Mouse (Mus musculus): ENCODE measurements around the gene P3h3. TPM values are rescaled to one million over a fixed set of nuclear protein-coding genes. Genes with fewer than 3 reads are reported as not detected.
"Not testable (repeated sequence)": the region's sequence is repeated elsewhere in the genome, so short reads cannot be mapped to it uniquely, and the experiment has no call there.

P3h3 gene
- polyA plus RNA-seq, 1 experiment: 26.8 TPM

GRCm38 (mm10) chr6:124812848-124813247, 44.7 kb downstream of the P3h3 start:
- no peak overlapping the region for H3K27ac ChIP-seq (ENCODE audit: control insufficient read depth, insufficient read depth, low read length)
- no peaks in the 10 kb centered on the region for H3K27me3 ChIP-seq (ENCODE audit: control insufficient read depth, insufficient read depth, low read length)
- H3K36me3 ChIP-seq (ENCODE audit: control insufficient read depth, insufficient read depth, low read length): peaks cover 7% of the 10 kb centered on the region; the same call in 1 of the 2 replicates
- 51% methylated on average over 9 of the region's 9 CpGs for WGBS
- H3K4me1 ChIP-seq (replicated peaks; ENCODE audit: control insufficient read depth, insufficient read depth, low read length): peaks cover 29% of the 10 kb centered on the region
- no peak for DNase-seq
- peak overlapping the region; percentile 60 for H3K4me3 ChIP-seq (ENCODE audit: control insufficient read depth, insufficient read depth, low read length)
- TF ChIP-seq POLR2A (IDR thresholded peaks at IDR 0.05; ENCODE audit: control insufficient read depth, extremely low read depth, insufficient read depth, low read length, poor library complexity): no peak
- no peak for TF ChIP-seq CTCF (IDR thresholded peaks at IDR 0.05; ENCODE audit: borderline replicate concordance, control insufficient read depth, extremely low read depth, insufficient read depth, low read length, poor library complexity)

DNA sequence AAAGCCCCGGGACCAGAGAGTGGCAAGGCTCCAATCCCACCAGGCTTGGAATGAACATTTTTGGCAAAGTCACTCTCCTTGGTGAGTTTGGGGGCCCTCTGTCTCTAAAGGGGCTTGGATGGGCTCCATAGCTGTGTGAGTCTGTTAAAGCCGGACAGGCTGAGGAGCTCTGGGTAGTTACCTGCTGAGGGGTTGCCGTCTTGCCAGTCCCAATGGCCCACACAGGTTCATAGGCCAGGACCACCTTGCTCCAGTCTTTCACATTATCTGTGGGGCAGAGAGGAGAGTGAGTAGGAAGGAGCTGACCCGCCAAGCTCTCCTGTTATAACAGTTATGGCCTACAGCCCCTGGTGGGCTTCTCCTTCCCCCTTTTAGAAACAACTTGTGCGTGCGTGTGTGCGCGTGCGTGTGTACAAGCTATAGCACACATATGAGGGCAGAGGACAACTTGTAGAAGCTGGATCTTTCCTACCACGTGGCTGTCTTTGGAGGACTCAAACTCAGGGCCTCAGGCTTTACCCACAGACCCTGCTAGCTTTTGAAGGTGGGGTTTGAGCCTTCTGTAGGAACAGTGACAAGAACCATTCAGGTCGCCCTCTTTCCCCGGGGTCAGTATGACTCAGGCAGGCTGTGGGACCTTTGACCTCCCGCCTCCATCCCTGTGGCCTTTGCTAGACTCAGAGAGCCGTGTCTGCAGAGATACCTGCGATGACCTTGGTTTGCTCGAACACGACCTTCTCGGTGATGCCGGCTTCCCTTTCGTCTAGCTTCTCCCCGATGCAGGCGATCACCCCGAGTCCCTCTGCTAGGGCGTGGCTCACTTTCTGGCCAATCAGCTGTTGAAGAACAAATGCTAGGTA, 45.6 kb downstream of the P3h3 start:
- 96% methylated on average over 24 of the region's 24 CpGs for WGBS
- Histone ChIP-seq H3K4me1 (replicated peaks; ENCODE audit: control insufficient read depth, insufficient read depth, low read length) (peaks cover 29% of the 10 kb centered on the region), H3K27me3 (ENCODE audit: control insufficient read depth, insufficient read depth, low read length) (no peaks in the 10 kb centered on the region), H3K4me3 (ENCODE audit: control insufficient read depth, insufficient read depth, low read length) (no peak overlapping the region), H3K36me3 (ENCODE audit: control insufficient read depth, insufficient read depth, low read length) (no peaks in the 10 kb centered on the region; the same call in 1 of the 2 replicates), H3K27ac (ENCODE audit: control insufficient read depth, insufficient read depth, low read length) (no peak overlapping the region)
- DNase-seq: no peak
- TF ChIP-seq CTCF (IDR thresholded peaks at IDR 0.05; ENCODE audit: borderline replicate concordance, control insufficient read depth, extremely low read depth, insufficient read depth, low read length, poor library complexity): no peak
- TF ChIP-seq POLR2A (IDR thresholded peaks at IDR 0.05; ENCODE audit: control insufficient read depth, extremely low read depth, insufficient read depth, low read length, poor library complexity): no peak

GRCm38 (mm10) chr6:124811403-124811665, 46.2 kb downstream of the P3h3 start:
- Histone ChIP-seq H3K27ac (ENCODE audit: control insufficient read depth, insufficient read depth, low read length) (no peak overlapping the region), H3K4me3 (ENCODE audit: control insufficient read depth, insufficient read depth, low read length) (no peak overlapping the region), H3K36me3 (ENCODE audit: control insufficient read depth, insufficient read depth, low read length) (no peaks in the 10 kb centered on the region), H3K27me3 (ENCODE audit: control insufficient read depth, insufficient read depth, low read length) (no peaks in the 10 kb centered on the region), H3K4me1 (replicated peaks; ENCODE audit: control insufficient read depth, insufficient read depth, low read length) (peaks cover 29% of the 10 kb centered on the region)
- DNase-seq: no peak
- TF ChIP-seq CTCF (IDR thresholded peaks at IDR 0.05; ENCODE audit: borderline replicate concordance, control insufficient read depth, extremely low read depth, insufficient read depth, low read length, poor library complexity) (no peak), POLR2A (IDR thresholded peaks at IDR 0.05; ENCODE audit: control insufficient read depth, extremely low read depth, insufficient read depth, low read length, poor library complexity) (no peak)
- 94% methylated on average over 4 of the region's 4 CpGs for WGBS

- not testable (repeated sequence) for H3K27me3 ChIP-seq (ENCODE audit: control insufficient read depth, insufficient read depth, low read length); DNase-seq; H3K36me3 ChIP-seq (ENCODE audit: control insufficient read depth, insufficient read depth, low read length); H3K4me3 ChIP-seq (ENCODE audit: control insufficient read depth, insufficient read depth, low read length); H3K27ac ChIP-seq (ENCODE audit: control insufficient read depth, insufficient read depth, low read length)
- H3K4me1 ChIP-seq (replicated peaks; ENCODE audit: control insufficient read depth, insufficient read depth, low read length): peaks cover 29% of the 10 kb centered on the region
- 94% methylated on average over 11 of the region's 11 CpGs for WGBS
These were observed 46.8 kb downstream of the P3h3 start for GRCm38 (mm10) chr6:124810566-124811402.

DNA sequence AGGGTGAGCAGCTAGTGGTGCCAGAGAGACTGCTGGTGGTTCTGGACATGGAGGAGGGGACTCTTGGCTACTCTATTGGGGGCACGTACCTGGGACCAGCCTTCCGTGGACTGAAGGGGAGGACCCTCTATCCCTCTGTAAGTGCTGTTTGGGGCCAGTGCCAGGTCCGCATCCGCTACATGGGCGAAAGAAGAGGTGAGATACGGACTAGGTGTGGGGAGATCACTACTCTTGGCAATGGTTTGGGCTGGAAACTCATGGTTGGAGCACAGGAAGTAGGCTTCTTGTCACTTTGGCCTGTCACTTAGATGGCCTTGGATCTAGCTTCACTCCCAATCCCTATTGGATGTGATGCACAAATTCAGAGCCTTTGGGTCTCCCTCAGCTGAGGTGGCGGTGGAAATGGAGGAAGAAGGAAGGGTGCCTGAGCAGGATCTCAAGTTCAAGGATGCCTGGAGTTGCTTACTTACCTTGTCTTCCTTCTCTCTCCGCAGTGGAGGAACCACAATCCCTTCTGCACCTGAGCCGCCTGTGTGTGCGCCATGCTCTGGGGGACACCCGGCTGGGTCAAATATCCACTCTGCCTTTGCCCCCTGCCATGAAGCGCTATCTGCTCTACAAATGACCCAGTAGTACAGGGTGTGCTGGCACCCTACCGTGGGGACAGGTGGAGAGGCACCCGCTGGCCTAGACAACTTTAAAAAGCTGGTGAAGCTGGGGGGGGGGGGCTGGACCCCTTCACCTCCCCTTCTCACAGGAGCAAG, 47.6 kb downstream of the P3h3 start:
- TF ChIP-seq CTCF (IDR thresholded peaks at IDR 0.05; ENCODE audit: borderline replicate concordance, control insufficient read depth, extremely low read depth, insufficient read depth, low read length, poor library complexity) (no peak), POLR2A (IDR thresholded peaks at IDR 0.05; ENCODE audit: control insufficient read depth, extremely low read depth, insufficient read depth, low read length, poor library complexity) (no peak)
- Histone ChIP-seq H3K27ac (ENCODE audit: control insufficient read depth, insufficient read depth, low read length) (no peak overlapping the region), H3K27me3 (ENCODE audit: control insufficient read depth, insufficient read depth, low read length) (no peaks in the 10 kb centered on the region), H3K4me1 (replicated peaks; ENCODE audit: control insufficient read depth, insufficient read depth, low read length) (peaks cover 33% of the 10 kb centered on the region), H3K36me3 (ENCODE audit: control insufficient read depth, insufficient read depth, low read length) (no peaks in the 10 kb centered on the region), H3K4me3 (ENCODE audit: control insufficient read depth, insufficient read depth, low read length) (peak overlapping the region; percentile 55; the same call in 1 of the 2 replicates)
- WGBS: 84% methylated on average over 14 of the region's 14 CpGs
- DNase-seq: no peak

DNA sequence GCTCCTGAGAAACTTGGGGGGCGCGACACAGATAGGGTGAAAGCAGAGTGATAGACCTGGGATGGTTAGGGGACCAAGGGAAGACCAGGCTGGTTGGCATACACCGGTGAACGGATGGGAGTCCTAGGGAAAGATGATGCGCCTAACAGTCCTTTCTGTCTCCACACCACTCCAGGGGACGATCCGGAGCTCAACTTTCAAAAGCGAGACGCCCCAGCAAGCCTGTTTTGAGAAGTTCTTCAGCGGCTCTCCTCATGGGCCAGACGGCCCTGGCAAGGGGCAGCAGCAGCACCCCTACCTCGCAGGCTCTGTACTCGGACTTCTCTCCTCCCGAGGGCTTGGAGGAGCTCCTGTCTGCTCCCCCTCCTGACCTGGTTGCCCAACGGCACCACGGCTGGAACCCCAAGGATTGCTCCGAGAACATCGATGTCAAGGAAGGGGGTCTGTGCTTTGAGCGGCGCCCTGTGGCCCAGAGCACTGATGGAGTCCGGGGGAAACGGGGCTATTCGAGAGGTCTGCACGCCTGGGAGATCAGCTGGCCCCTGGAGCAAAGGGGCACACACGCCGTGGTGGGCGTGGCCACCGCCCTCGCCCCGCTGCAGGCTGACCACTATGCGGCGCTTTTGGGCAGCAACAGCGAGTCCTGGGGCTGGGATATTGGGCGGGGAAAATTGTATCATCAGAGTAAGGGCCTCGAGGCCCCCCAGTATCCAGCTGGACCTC, 48.3 kb downstream of the P3h3 start:
- WGBS: 2% methylated on average over 35 of the region's 35 CpGs
- Histone ChIP-seq H3K36me3 (ENCODE audit: control insufficient read depth, insufficient read depth, low read length) (no peaks in the 10 kb centered on the region), H3K4me3 (ENCODE audit: control insufficient read depth, insufficient read depth, low read length) (peak overlapping the region; percentile 55), H3K27me3 (ENCODE audit: control insufficient read depth, insufficient read depth, low read length) (no peaks in the 10 kb centered on the region), H3K4me1 (replicated peaks; ENCODE audit: control insufficient read depth, insufficient read depth, low read length) (peaks cover 29% of the 10 kb centered on the region), H3K27ac (ENCODE audit: control insufficient read depth, insufficient read depth, low read length) (no peak overlapping the region)
- DNase-seq: peak; percentile 73
- TF ChIP-seq CTCF (IDR thresholded peaks at IDR 0.05; ENCODE audit: borderline replicate concordance, control insufficient read depth, extremely low read depth, insufficient read depth, low read length, poor library complexity): peak; percentile 59; the same call in 1 of the 2 replicates
- 0 out of 2 replicates have a peak, but pooled peaks have one; percentile 35 for TF ChIP-seq POLR2A (IDR thresholded peaks at IDR 0.05; ENCODE audit: control insufficient read depth, extremely low read depth, insufficient read depth, low read length, poor library complexity)
